Mouse (Mus musculus) liver, adult 2 months (tissue): ENCODE results near the gene Gas2l1. TPM values are rescaled to one million over a fixed set of nuclear protein-coding genes. Genes with fewer than 3 reads are reported as not detected.

Experiments used
- DNase-seq: peaks from one replicate; pipeline ENCODE4 v3.0.0-alpha.2; 2011; ENCODE audit warnings: low read depth, low spot score; ENCODE audit errors: extremely low read depth
- H3K27ac ChIP-seq: fragments of 200-500 bp; replicated peaks from 2 replicates; pipeline ENCODE4 v1.5.1; 2012; ENCODE audit warnings: low read depth, mild to moderate bottlenecking, control low read depth, inconsistent platforms, low read length; ENCODE audit not compliant: insufficient read depth
- H3K27me3 ChIP-seq: fragments of 200-500 bp; 2 replicates; pipeline ENCODE4 v1.6.1; 2012; ENCODE audit warnings: mild to moderate bottlenecking, moderate library complexity, low read length, inconsistent platforms; ENCODE audit not compliant: control insufficient read depth, insufficient read depth
- H3K36me3 ChIP-seq: fragments of 200-500 bp; 2 replicates; pipeline ENCODE4 v1.6.1; 2012; ENCODE audit warnings: low read length, inconsistent platforms; ENCODE audit not compliant: control insufficient read depth, insufficient read depth
- H3K4me1 ChIP-seq: fragments of 200-500 bp; 2 replicates; pipeline ENCODE4 v1.6.1; 2011; ENCODE audit warnings: low read length; ENCODE audit not compliant: control insufficient read depth, insufficient read depth
- H3K4me3 ChIP-seq: fragments of 200-500 bp; 2 replicates; pipeline ENCODE4 v1.5.1; 2011; ENCODE audit warnings: low read depth, mild to moderate bottlenecking, control low read depth, low read length, moderate library complexity; ENCODE audit not compliant: insufficient read depth
- H3K79me2 ChIP-seq: fragments of 200-500 bp; 2 replicates; pipeline ENCODE4 v1.6.1; 2012; ENCODE audit warnings: inconsistent platforms, mild to moderate bottlenecking, low read length, moderate library complexity; ENCODE audit not compliant: control insufficient read depth, insufficient read depth
- H3K9ac ChIP-seq: fragments of 200-500 bp; 2 replicates; pipeline ENCODE4 v1.6.1; 2012; ENCODE audit warnings: low read depth, mild to moderate bottlenecking, control low read depth, inconsistent platforms, low read length
- CTCF ChIP-seq: fragments of 200-500 bp; IDR thresholded peaks from 2 replicates; pipeline ENCODE4 v1.5.1; 2011; ENCODE audit warnings: low read depth, low read length, control low read depth
- POLR2A ChIP-seq: fragments of 200-500 bp; IDR thresholded peaks from 2 replicates; pipeline ENCODE4 v1.6.1; 2011; ENCODE audit warnings: low read length, control low read depth; ENCODE audit not compliant: insufficient read depth; ENCODE audit errors: extremely low read depth
- WGBS: fragments of 180-500 bp; shearing (Covaris S2); methylation state at CpG from one replicate; pipeline ENCODE4 v1.1.7; 2018; 5-methylcytosine and 5-hydroxymethylcytosine counted together
- polyA plus RNA-seq: library from polyadenylated mRNA; depleted of rRNA; stranded (reverse); fragments of >200 nt; gene quantifications from 2 replicates; pipeline ENCODE4 v1.2.3, GENCODE M21; 2012
- total RNA-seq: library from RNA; depleted of rRNA; stranded (reverse); fragments of >200 nt; gene quantifications from 2 replicates; pipeline ENCODE4 v1.2.3, GENCODE M21; 2014

Gene Gas2l1
- total and polyA plus RNA-seq, 2 experiments, result 3.1 to 25.4 TPM

- no peak overlapping the region for H3K9ac ChIP-seq
- no peak for DNase-seq
- H3K27ac ChIP-seq, result no peak overlapping the region
- peaks cover 79% of the 10 kb centered on the region for H3K36me3 ChIP-seq
- TF ChIP-seq CTCF (no peak), POLR2A (no peak)
- H3K4me3 ChIP-seq, result no peak overlapping the region
- no peaks in the 10 kb centered on the region for H3K4me1 ChIP-seq
- H3K27me3 ChIP-seq, result no peaks in the 10 kb centered on the region
- H3K79me2 ChIP-seq, result no peaks in the 10 kb centered on the region; the same call in 1 of the 2 replicates
Measured at GRCm38 (mm10) chr11:5075760-5076159, 10.6 kb upstream of the Gas2l1 start.

DNA sequence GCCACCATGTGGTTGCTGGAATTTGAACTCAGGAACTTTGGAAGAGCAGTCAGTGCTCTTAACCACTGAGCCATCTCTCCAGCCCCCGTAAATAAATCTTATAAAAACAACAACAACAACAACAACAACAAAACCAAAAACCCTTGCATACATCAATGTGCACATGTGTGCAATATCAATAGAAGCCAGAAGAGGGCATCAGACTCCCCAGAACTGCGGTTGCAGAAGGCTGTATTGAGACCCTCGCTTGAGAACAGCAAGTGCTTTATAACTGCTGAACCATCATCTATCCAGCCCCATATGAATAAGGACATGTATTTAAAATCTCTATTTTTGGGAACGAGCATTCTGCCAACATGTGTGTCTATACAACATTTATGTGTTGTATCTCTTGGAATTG is 9.8 kb upstream of the Gas2l1 start:
- WGBS, result 80% methylated on average over 4 of the region's 4 CpGs
- no peak for TF ChIP-seq POLR2A
- no peak; the same call in 1 of the 2 replicates for TF ChIP-seq CTCF

GRCm38 (mm10) chr11:5068126-5068971 is 3.2 kb upstream of the Gas2l1 start:
- no peak overlapping the region for H3K9ac ChIP-seq
- no peak overlapping the region; the same call in 1 of the 2 replicates for H3K27ac ChIP-seq
- H3K4me3 ChIP-seq, result no peak overlapping the region
- TF ChIP-seq POLR2A (no peak), CTCF (no peak)
- H3K79me2 ChIP-seq, result peaks cover 5% of the 10 kb centered on the region; the same call in 1 of the 2 replicates
- H3K4me1 ChIP-seq, result peaks cover 17% of the 10 kb centered on the region; the same call in 1 of the 2 replicates
- DNase-seq, result peak; percentile 87
- no peaks in the 10 kb centered on the region for H3K27me3 ChIP-seq
- WGBS, result 31% methylated on average over 9 of the region's 9 CpGs
- peaks cover 35% of the 10 kb centered on the region for H3K36me3 ChIP-seq

More for the DNA sequence above, 9.8 kb upstream of the Gas2l1 start:
- no peak overlapping the region for H3K27ac ChIP-seq
- DNase-seq, result no peak
- no peaks in the 10 kb centered on the region for H3K4me1 ChIP-seq
- no peak overlapping the region for H3K4me3 ChIP-seq
- peaks cover 75% of the 10 kb centered on the region for H3K36me3 ChIP-seq
- H3K27me3 ChIP-seq, result no peaks in the 10 kb centered on the region
- H3K9ac ChIP-seq, result no peak overlapping the region
- no peaks in the 10 kb centered on the region; the same call in 1 of the 2 replicates for H3K79me2 ChIP-seq

- H3K4me3 ChIP-seq, result no peak overlapping the region
- TF ChIP-seq POLR2A, result no peak
- no peak for TF ChIP-seq CTCF
- H3K79me2 ChIP-seq, result peaks cover 8% of the 10 kb centered on the region; the same call in 1 of the 2 replicates
- H3K4me1 ChIP-seq, result peaks cover 24% of the 10 kb centered on the region
- H3K27ac ChIP-seq, result no peak overlapping the region
- no peak overlapping the region for H3K9ac ChIP-seq
- H3K36me3 ChIP-seq, result peaks cover 22% of the 10 kb centered on the region
- no peak for DNase-seq
- H3K27me3 ChIP-seq, result no peaks in the 10 kb centered on the region
Measured at GRCm38 (mm10) chr11:5067063-5067462, 1.9 kb upstream of the Gas2l1 start.

DNA sequence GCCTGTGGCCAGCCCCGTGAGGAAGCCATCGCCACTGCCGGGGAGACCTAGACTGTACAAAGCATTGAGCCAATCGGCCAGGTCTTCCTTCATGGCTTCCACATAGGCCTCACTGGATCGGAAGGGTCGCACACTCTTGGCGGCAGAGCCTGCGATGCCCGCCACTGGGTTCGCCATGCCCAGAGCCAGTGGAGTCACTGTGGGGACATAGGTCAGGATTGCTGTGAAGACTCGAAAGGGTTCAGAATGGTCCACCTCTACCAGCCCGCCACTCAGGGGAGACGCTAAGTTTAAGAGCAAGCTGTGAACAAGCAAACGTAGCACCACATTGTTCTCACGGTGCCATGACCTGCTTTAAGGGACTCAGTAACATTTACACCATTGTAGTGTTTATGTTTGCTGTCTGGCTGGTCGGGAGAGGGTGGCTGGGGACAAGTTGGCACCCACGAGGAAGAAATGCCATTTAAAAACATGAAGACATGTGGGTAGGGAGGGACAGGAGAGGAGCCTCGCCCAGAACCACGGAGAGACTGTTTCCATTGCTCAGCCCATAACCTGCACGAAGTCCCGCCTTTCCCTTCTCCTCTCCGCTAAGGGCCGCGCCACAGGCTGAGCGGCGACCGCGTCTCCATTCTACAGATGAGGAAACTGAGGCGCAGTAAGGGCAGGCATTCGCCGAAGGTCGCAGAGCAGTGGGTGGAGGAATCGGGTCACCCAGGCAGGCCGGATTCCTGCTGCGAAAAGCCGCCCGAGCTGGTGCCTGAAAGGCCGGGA is 658 bp downstream of the Gas2l1 start:
- no peak for TF ChIP-seq CTCF
- no peak for TF ChIP-seq POLR2A
- H3K4me3 ChIP-seq, result peak overlapping the region; percentile 88
- 12% methylated on average over 38 of the region's 38 CpGs for WGBS
- peaks cover 8% of the 10 kb centered on the region; the same call in 1 of the 2 replicates for H3K79me2 ChIP-seq
- peak overlapping the region; percentile 46 for H3K27ac ChIP-seq
- no peaks in the 10 kb centered on the region for H3K27me3 ChIP-seq
- H3K36me3 ChIP-seq, result peaks cover 6% of the 10 kb centered on the region
- DNase-seq, result peak; percentile 47
- H3K4me1 ChIP-seq, result peaks cover 24% of the 10 kb centered on the region
- H3K9ac ChIP-seq, result peak overlapping the region; percentile 83
